Mouse (Mus musculus): ENCODE data around the gene Srsf3. TPM values are rescaled to one million over a fixed set of nuclear protein-coding genes. Genes with fewer than 3 reads are reported as not detected.
"Not testable (repeated sequence)": the region's sequence is repeated elsewhere in the genome, so short reads cannot be mapped to it uniquely, and the experiment has no call there.

Srsf3 gene
- total RNA-seq, 2 experiments from 2014 or later, result 54.9 to 60.9 TPM

DNA sequence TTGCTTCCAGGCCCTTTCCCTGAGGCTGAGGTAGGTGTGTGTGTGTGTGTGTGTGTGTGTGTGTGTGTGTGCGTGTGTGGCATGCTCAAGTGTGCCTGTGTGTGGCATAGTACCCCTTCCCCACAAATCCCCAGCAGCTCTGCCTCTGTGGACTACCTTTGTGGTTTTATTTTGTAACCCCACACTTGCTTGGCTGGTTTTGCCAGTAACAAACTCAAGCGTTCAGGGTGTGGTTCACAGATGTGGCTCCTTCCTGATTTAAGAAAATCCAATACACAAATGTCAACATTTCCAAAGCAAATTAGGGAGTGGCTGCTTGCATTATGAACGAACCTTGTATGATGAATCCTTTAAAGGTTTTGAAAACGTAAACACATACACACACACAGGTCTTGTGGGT, 15.7 kb upstream of the Srsf3 start:
- intact Hi-C loops (cut with DNase I), result no loop called here

DNA sequence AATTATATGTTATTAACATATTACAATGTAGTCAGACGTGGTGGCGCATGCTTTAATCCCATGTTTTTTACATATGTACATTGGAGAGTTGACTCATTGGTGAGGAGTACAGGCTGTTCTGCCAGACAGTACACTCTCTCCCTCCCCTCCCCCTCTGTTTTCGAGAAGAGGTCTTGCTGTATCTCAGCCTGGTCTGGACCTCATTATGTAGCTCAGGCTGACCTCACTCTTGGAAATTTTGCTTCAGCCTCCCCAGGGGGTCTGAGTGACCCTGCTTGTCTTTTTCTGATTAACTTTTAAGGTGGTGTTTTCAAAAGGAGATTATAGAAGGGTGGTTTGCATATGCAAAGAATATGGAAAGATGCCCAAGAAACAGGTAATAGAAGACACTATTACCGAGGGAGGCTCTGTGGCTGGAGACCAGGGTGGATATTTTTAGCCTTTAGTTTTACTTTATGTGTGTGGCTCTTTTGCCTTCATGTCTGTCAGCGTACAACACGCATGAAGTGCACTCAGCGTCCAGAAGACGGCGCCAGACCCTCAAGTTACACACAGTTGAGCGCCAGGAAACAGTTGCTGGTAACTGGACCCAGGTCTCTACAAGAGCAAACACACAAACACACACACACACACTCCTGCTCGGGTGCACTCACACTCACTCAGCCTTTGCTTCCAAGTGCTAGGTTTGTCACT, 14.0 kb upstream of the Srsf3 start:
- peak in 1 of 2 experiments; percentile 37 for DNase-seq
- intact Hi-C loops (cut with DNase I), result no loop called here

More for the DNA sequence above, 15.7 kb upstream of the Srsf3 start:
- no peak for DNase-seq

DNA sequence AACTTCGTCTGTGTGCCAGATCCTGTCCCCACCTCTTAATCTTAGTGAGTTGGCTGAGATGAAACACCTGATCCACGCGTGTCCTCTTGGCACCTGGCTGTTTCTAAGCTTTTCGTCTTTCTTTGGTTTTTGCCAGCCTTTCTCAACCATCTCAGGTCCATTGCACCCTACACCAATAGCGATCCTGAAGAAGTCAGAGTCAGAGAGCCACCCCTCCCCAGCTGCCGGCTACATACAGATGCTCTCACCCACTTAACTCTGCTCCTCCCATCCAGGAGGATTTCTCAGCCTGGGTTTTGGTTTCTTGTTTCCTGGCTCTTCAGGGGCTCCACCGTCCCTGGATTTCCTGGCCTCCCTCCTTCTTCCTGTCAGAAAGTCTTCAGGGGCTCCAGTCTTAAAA, 13.0 kb upstream of the Srsf3 start:
- DNase-seq, result no peak
- intact Hi-C loops (cut with DNase I), result loop anchor here (1.0 kb wide), 1 partner anchor 33 kb away; no protein-coding TSS in a partner anchor

DNA sequence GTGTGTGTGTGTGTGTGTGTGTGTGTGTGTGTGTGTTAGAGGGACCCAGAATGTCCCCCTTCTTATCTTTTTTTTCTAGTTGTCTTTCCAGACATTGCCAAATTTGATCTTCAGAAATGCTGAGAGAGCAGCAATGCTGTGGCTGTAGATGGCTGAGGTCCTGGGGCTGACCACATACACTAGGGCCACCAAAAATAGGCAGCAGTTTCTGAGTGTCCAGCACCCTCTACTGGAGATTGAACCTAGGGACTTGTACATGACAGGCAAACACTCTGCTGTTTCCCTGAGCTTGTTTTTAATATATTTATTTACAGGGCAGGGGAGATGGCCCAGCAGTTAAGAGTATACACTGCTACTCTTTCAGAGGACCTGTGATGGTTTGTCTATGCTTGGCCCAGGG, 12.0 kb upstream of the Srsf3 start:
- intact Hi-C loops (cut with DNase I), result loop anchor here (5.0 kb wide), 1 partner anchor 88 kb away; no protein-coding TSS in a partner anchor
- DNase-seq, result no peak

DNA sequence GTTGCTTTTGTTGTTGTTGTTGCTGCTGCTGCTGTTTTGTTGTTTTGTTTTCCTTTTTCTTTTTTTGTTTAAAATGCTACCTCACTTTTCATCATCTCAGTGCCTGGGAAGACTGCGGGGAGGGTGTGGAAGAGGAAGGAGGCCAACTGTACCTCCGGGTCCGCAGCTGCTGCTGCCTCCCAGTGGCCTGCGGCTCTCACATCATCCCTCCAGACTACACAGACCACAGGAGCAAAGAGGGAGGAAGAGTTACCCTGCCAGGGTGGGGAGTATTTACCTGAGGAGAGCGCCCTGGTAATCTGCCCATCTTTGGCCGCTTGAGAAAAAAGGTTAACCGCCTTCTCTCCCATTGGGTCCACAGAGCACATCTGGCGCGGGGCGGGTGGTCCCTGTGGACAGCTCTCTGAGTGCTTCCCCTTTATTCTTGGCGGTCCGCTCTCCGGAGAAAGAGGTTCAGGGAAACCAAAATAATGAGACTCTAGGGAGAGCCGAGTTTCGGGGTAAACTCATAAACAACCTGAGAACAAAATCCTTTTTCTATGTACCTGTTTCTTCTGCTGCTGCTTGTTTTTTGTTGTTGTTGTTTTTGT, 10.1 kb upstream of the Srsf3 start:
- DNase-seq, result peak; percentile 26 to 49
- intact Hi-C loops (cut with DNase I), result loop anchor here (5.0 kb wide), 1 partner anchor 90 kb away; no protein-coding TSS in a partner anchor

DNA sequence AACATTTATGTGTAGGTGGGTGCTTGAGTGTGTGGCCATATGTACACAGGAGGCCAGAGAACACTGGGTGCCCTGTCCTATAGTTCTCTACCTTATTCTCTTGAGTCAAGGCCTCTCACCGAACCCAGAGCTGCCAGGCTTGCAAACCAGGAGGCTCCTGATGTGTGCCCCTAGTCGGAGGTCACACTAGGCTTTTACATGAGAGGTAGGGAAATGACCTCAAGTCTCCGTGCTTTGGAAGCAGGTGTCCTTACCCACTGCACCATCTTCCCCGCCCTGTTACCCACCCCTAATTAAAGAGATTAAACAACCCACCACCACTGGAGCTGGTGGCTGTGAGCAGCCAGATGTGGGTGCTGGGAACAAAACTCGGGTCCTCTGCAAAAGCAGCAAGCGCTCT, 9.1 kb upstream of the Srsf3 start:
- intact Hi-C loops (cut with DNase I), result loop anchor here (5.0 kb wide), 1 partner anchor 91 kb away; no protein-coding TSS in a partner anchor
- no peak for DNase-seq

DNA sequence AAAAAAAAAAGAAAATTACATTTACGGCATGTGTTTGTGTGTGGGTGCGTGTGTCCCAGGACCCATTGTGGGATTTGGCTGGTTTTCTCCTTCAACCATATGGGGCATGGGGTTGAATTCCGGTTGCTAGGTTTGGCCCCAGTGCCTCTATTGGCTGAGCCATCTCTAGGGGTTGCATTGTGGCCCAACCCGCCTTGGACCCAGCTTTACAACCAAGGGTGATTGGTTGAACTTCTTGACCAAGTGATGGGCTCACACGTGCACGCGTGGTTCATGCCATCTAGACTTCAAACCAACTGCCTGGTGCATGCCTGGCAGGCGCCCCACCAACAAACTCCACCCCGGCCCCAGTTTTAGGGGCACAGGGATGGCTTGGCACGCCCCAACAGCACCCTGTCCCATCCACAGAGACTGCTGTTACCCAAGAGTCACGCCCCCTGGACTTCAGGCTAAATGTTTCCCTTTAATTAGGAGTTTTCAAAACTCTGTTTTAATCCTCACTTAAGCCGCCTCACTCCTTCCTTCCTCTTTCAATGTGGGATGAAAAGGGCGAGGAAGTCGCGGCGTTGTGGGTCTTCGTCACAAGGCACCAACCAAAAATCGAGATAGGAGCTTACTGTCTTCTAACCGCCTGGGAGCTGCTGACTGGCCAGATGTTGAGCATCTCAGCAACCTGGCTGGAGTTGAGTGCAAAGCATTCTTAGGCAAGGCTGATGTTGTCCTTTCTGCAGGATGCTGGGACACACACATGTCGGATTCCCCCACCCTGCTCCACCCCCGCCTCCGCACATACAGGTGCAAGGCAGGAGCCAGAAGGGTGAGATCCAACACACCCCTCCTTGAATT, 8.2 kb upstream of the Srsf3 start:
- no peak for DNase-seq
- intact Hi-C loops (cut with DNase I), result loop anchor here (5.0 kb wide), 1 partner anchor 92 kb away; no protein-coding TSS in a partner anchor

DNA sequence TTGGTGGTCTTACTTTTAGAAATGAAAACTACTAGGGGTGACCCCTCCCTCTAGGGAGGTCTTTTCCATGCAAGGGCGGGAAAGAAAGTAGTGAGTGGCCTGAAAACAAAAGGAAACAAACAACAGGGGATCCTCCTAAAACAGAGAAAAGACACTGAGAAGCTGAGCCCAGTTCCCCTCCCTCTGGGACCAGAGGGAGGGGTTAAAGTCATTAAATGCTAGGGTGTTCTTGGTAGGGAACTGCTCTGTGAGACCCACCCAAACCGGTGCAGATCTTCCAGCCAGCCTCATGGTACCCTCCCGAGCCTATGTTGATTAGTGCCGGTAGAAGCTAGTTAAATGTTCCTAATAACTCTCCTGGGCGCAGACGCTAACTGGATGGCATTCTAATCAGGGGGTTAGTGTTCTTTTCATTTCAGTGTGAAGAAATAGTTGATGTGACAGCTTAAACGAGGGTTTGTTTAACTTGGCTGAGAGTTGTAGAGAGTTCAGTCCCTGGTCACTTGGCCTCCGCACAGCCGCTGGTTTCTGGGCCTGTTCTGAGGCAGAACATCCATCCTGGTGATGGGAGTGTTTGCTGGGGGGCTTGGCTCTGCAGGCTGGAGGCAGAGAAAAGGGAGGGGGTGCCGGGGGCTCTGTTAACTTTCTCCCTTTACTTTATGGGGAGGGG, 7.4 kb upstream of the Srsf3 start:
- no peak for DNase-seq
- intact Hi-C loops (cut with DNase I), result loop anchor here (5.0 kb wide), 1 partner anchor 93 kb away; no protein-coding TSS in a partner anchor

DNA sequence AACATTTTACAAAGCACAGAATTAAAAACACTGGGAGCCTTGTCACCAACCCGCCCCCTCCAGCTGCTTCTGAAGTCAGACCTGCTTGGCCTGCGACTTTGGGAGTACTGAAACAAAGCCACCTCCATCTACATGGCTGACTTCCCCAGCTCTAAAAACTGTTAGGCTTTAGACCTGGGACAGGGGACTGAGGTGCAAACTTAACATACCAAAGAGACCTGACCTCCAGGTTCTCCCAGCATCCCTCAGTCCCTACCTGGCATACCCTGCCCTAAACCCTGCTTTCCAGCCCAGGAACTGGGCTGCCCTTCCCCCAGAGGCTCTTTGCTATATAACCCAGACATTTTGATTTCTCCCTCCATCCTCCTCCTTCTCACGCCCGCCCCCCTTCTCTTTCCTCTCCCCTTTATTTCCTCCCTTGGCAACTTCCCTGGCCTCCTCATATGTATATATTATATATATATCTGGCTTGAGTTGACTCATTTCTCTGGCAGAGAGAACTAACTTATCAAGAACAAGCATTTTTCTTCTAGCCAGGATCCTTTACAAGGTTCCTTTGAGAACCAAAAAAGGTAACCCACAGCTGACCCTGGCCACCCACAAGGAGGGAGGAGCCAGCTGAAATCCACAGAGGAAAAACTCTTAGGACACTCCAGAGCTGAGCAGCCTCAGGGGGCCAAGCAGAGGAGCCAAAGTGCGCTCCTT, 5.6 kb upstream of the Srsf3 start:
- intact Hi-C loops (cut with DNase I), result no loop called here

DNA sequence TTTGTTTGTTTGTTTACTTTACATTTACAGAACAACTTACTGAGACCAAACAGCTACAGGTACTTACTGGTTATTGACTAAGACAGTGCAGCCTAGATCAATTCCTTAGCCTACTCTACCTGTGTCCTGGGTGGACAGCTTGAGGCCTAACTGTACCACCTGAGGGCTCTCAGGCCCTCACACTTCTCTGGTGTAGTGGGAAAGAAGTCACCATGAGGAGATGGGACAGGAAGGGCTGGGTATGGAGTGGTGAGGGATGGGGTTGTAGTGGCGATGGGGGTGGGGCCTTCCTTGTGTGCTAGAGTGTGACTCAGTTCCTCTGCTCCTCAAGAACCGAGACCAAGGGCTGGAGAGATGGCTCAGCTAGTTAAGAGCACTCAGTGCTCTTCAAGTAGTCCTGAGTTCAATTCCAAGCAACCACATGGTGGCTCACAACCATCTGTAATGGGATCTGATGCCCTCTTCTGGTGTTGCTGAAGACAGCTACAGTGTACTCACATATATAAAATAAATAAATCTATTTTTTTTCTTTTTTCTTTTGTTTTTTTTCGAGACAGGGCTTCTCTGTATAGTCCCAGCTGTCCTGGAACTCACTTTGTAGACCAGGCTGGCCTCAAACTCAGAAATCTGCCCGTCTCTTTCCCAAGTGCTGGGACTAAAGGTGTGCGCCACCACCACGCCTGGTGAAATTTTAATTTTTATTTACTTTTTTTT, 1.9 kb upstream of the Srsf3 start:
- intact Hi-C loops (cut with DNase I), result no loop called here
- no peak for DNase-seq

More for the DNA sequence above, 5.6 kb upstream of the Srsf3 start:
- DNase-seq, result no peak

DNA sequence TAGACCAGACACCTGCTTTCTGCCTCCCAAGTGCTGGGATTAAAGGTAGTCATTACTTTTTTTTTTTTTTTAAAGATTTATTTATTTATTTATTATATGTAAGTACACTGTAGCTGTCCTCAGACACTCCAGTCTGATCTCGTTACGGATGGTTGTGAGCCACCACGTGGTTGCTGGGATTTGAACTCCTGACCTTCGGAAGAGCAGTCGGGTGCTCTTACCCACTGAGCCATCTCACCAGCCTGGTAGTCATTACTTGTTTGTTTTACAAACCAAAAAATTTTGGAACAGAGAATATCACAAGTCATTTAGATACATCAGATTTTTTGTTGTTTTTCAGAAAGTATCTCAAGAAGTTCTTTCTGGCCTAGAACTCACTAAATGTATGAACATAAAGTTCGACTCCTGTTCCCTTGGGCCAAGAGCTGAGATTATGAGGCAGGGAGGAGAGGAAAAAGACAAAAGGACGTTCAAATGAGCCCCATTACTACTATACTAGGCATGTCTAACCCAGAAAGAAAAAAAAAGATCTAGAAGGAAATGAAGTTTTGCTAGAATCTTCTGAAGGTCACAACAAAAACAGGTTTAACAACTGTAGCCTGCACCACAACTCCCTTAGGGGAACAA, 1.2 kb upstream of the Srsf3 start:
- DNase-seq; intact Hi-C loops (cut with DNase I): not testable (repeated sequence)

DNA sequence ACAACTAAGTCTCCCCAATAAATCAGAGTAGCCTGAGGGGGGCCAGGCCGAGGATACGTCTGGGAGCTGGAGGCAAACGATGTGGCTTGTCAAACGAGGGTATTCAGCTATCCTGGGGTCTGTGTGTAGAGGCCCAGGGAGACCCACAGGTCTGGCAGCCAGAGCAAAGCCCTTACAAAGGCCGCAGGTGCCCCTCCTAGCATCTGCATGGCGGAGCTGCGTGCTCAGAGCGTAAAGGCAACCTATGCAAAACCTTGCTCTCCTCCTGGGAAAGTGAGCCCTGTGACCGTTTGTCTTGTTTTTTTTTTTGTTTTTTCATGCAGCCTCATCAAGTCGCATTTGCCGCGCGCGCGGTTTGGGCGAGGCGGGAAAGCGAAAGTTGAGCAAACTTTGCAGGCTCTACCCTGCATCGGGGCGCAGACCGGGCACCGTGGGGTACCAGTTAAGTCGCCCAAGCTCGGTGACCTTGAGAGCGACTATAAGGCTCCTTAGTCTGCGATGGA, 606 bp upstream of the Srsf3 start:
- peak in 1 of 2 experiments; percentile 58 for DNase-seq
- intact Hi-C loops (cut with DNase I), result loop anchor here (1.0 kb wide), 1 partner anchor 24 kb away; no protein-coding TSS in a partner anchor

DNA sequence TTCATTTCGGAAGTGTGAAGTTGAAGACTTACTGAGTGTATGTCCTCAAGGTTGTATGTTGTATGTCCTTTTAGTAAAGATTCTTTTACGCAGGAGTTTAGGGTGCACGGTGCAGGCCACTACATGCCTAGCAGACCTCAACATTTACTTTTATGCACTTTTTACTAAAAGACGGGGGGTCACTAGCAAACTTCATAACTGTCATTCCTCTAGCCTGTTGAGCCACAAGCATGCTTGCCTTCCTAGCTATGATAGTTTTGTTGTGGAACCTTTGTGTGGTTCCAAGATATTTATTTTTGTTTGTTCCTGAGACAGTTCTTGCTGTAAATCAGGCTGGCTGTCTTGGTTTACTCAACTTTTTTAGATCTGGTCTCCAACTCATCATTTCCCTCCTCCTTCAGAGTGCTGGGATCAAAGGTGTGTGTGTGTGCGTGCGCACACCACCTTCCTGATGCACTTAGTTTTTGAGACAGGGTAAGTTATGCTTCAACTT, 1.2 kb downstream of the Srsf3 start:
- intact Hi-C loops (cut with DNase I), result no loop called here

DNA sequence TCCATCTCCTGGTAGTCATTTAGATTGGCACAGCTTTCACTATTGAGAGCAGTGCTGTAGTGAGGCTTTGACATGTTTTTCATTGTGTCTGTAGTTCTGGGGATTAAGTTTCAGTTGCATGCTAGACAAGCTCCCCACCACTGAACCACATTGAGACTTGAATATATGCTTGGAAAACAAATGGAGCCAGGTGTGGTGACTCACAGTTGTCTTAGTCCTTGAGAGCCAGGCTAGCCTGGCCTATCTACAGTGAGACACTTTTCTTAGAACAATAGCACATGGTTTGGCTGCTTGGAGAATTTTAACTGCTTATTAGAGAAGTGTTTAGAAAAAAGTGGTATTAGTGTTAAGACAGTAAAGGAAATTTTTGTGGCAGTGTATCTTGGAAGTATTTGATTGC, 1.8 kb downstream of the Srsf3 start:
- intact Hi-C loops (cut with DNase I), result no loop called here
- no peak for DNase-seq

More for the DNA sequence above, 1.2 kb downstream of the Srsf3 start:
- no peak for DNase-seq

DNA sequence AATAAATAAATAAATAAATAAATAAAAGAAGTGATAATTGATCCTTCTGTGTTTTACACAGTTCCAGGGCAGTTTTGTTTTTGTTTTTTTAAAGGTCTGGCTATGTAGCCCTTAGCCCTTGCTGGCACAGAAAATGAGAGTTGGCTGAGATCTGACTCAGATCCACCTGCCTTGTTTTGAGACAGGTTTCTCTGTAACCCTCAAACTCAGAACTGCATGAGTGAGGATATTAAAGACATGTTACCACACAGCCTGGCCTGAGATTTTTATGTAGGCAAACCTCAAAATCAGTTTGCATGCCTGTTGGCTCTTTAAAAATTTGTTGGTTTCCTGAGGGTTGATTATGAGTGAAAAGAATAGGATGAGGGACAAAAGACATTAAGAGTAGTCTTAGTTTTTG, 3.1 kb downstream of the Srsf3 start:
- DNase-seq, result no peak
- intact Hi-C loops (cut with DNase I), result no loop called here

DNA sequence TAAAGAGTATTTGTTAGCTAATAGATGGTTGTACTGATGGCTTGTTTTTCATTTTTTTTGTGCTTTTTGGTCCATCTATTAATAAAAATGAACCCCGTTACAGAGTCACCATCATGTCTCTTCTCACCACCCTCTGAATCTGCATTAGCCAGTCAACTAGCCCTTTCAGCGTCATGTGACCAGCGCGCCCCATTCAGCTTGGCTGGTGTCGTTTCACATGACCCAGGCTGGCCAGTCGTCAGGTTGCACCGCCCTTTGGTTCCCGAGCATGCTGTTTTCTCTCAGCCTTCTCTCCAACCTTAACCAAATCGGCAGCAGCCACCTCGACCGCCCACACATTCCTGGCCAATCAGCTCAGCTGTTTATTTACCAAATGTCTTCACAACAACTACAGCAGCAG, 6.9 kb downstream of the Srsf3 start:
- DNase-seq, result no peak
- intact Hi-C loops (cut with DNase I), result no loop called here

DNA sequence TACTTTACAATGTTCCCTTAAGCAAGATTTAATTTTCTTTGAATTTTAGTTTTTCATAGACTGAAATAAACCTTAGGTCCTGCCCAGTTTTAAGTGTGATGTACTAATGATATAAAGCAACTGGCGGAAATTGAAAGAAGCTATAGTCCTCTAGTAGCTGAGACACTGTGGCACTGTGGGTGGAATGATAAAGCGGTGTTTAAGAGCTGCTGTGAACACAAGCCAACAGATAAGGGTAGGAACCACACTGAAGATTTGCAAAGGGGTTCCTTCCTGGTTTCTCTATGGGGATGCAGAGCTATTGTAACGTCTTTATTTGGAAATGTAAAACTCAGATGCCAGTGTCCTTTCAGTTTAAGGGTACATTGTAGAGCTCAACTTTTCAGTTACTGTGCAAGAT, 9.2 kb downstream of the Srsf3 start:
- DNase-seq; intact Hi-C loops (cut with DNase I): not testable (repeated sequence)

DNA sequence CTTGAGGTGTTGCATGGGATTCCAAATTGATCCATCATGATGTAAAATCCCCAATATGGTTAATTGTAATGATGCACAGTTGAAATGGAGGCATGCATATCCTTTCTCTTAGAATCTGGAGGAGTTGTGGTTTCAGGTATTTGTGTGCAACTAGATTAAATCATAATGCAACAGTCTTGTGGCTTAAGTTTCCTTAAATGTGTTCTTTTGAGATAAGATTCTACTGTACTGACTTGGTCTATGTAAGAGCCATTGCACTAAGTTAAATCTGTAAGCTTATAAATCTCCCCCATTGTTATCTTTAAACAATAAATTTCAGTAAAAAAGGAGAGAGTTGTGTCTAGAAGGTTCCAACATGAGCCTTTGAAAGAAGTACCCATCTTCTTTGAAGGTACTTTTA, 10.1 kb downstream of the Srsf3 start:
- intact Hi-C loops (cut with DNase I), result no loop called here
- DNase-seq, result no peak
